Mouse (Mus musculus) layer of hippocampus, postnatal 25 days (tissue): ENCODE data around the gene Rab23. TPM values are rescaled to one million over a fixed set of nuclear protein-coding genes. Genes with fewer than 3 reads are reported as not detected.

Source experiments
- DNase-seq, 2 experiments: peaks; one replicate each; pipeline ENCODE4 v3.0.0; 2022; ENCODE audit warnings: mixed read lengths in 2 of 2, low spot score in 1 of 2; ENCODE audit errors: extremely low spot score in 1 of 2
- total RNA-seq, 2 experiments: library from RNA; stranded (reverse); gene quantifications; 2 replicates each; pipeline ENCODE4 v1.2.3; 2021

The Rab23 gene
- total RNA-seq, 2 experiments from 2014 or later, result 24.0 to 25.3 TPM

DNA sequence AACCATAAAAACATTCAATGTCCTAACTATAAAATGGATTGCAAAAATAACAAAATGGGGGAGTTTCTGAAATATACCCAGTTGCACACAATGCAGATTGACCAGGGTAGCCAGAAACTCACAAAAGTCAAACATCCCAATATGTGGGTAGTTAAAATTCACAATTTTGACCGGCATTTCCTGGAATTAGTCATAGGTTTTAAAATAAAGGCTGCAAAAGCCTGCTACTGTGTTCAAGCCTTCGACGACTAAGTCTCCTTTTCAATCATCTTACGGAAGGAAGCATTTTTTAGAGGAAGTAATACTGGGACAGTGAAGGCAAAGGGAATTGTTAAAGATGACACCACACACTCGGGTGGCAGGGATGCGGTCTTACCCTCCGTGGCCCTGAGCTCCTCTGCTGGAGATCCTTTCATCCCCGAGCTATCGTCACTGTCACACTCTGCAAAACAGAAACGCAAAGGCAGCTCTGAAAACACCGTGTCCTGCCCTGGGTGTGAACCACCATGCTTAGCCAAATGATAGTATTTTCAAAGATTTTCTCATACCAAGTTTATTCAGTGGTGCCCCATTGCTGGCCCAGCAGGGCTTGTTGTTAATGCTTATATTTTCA, 45.9 kb downstream of the Rab23 start:
- no peak for DNase-seq

DNA sequence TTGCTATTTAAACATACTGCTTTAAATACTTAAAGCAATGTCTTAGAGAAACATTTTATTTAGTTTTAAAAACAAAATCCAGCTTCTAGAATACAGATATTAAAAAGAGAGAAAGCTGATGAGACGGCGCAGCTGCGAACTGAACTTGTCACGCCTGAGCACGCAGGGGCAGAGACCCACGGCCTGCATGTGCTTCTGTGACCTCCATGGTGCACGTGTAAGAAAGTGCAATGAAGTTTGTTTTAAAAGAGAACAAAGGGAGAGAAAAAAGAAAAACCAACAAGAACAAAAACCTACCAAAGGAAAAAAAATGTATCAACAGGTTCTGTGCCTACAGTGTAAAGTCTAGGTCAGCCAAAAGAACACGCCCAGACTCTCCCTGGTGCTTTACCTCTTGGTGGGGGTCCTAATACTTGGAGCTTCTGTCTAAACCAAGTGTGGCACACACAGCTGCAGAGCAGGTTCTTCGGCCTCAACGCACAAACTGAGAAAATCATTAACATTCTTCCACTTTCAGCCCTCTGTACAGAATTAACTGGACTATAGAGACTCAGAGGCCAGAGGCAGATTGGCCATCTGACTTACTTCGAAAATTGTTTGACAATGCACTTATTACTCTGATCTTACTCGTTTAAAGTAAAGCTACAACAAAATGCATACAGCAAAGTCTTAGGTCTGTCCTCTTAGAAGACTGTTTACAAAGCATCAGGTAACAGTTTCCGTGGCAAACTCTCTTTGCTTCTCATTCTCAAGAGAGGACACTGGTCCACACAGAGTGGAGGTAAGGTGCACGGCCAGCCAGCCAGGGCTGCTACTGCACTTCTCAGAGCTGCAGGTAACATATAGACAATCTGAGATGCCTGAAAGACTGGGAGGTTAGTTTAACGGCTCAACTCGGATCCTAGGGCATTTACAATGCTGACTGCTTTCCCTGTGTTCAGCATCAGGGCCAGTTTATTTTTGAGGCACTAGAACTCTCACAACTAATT, 47.1 kb downstream of the Rab23 start:
- DNase-seq, result no peak

DNA sequence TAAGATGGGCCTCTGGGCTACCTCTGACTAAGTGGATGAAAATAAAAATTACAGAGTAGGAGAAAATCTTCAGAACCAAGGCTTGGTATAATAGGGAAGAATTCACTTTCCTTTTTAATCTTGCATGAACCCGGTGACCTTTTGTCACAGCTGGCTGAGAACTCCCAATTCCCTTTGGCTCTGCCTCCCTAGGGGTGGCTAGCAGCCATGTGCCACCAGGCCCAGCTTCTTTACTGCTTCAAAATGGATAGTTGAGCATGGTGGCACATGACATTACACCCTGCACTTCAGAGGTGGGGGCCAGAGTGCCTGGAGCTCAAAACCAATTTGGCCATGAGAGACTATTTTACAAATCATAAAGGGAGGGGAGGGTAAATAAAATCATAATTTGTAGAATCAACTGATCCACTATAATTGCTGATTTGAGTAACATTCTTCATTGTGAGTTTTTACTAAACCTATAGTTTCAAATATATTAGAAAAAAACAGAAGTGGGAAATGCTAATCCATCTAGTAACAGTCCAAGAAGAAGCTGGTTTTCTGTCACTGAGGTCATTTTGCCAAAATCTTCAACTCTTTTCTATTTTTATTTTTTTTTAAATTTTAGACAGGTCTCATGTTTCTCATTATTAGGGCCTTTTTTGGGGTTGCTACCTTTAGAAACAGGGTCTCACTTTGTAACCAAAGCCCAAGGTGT, 48.6 kb downstream of the Rab23 start:
- no peak for DNase-seq

DNA sequence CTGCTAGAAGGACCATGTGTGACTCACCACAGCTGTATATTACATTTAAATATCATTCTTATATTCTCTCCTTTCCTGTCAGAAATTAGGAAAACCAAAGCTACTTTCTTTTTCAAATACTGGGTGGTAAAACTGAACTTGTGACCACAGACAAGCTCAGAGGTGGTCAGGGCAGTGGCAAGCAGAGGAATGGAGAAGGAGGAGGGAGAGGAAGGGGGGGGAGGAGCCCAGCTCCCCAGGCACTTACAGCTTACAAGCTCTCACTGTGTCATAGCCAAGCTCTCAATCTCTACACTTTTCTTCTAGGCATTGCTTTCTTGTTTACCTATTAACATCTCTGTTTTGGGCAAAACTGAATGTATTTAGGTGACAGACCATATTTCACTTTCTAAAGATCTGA, 49.1 kb downstream of the Rab23 start:
- DNase-seq, result no peak

DNA sequence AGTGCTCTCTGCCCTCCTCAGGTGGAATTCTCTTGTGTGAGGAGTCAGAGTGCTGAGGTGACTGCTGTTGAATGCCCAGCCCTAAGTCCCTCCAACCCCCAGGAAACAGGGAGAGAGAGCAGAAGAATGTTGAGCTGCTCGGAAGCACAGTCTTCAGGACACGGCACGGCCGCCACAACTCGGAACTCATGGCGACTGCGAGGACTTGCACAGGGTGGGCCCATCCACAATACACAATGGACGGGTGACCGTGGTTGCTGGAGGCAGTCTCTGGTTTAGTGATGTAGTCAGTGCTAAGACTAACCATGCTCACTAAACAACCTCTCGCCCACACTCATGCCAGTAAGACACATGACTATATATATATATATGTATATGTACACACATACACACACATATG, 51.9 kb downstream of the Rab23 start:
- no peak for DNase-seq

DNA sequence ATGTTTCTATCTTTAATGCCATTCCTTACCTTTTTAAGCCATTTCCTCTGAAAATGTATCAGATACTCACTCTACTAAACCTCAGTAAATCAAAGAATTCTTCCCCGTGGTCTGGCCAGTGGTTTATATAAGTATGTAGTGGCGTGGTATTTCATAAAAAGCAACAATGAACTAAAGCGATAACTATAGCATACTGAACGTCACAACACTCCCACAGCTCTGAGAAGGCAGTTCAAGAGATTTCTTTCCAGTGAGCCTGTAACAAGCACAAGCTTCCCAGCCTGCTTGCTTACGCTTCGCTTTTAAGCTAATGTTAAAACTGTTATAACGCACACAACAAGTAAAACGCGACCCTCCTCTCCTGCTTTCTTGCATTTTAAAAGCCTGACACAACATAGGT, 52.4 kb downstream of the Rab23 start:
- no peak for DNase-seq

DNA sequence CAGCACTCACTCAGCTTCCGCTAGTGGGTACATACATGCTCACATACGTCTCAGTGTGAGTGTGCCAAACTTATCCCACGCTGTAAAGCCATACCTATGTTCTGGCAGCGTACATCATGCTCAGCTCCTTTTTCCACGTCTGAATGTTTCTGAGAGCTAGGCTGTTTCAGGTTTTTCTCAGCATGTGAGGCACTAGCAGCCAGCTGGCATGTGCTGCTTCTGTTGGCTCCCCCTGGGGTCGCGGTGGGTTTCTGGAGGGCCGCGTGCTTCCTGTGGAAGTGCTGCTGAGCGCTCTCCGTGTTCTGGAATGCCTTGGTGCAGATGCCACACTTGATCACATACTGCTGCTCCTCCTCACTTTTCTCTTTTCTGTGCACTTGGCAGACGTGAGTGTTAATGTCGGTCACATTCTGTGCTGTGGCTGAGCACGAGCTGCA, 56.5 kb downstream of the Rab23 start:
- DNase-seq, result no peak

DNA sequence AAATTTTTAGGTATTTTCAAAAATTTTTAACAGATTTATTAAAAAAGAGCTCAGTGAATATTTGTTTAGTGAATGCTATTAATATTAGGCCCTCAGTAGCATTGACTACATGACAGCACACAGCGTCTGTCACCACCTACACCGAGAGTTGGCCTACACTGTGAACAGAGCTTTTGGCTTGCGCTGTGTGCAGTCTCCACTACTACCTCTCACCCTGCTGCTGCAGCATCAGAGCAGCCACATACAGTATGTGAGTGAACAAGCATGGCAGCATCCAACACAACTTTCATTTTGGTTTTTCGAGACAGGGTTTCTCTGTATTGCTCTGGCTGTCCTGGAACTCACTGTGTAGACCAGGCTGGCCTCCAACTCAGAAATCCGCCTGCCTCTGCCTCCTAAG, 64.9 kb downstream of the Rab23 start:
- no peak for DNase-seq

DNA sequence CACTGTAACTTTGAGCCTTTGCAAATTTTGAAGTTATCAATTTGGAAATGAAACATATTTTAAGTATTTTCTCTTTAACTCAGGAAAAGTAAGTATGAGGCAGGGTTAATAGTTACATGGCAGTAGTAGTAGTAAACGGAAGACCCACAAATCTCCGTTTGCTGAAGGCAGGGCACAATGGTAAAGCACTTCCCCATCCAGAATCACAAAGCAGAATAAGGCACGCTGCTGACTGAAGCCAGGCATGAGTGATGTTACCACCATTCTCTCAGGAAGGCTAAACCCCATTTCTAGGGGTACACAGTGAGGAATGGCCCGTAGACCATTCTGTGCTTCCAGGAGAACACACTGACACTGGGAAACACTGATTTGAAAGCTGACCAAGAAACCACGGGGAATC, 68.4 kb downstream of the Rab23 start:
- no peak for DNase-seq

DNA sequence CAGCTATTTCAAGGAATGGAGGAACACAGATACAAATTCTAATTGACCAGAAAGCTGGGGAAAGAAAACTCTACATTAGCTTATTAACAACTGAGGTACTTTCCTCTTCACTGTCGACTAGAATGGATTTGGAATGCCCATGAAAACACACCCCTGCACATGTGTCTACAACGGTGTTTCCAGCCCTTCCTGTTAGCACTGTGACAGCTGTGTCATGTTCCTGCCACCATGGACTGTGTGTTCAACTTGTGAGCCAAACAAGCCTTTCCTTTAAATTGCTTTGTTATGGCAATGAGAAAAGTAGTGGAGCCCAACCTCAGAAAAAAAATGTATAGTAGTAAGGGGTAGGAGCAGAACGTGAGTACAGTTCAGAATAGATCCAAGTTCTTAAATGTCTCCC, 68.8 kb downstream of the Rab23 start:
- no peak for DNase-seq

Other genes starting within 250 kb of the Rab23 start
- 1 to 10 TPM; 5.1 to 5.2 TPM for gene Prim2, start 50.1 kb upstream of the Rab23 start, total RNA-seq
- gene Bag2, start 37.9 kb downstream of the Rab23 start, total RNA-seq, result 1 to 10 TPM; 8.7 to 9.8 TPM
- gene Zfp451, start 94.7 kb downstream of the Rab23 start, total RNA-seq, result 10 to 100 TPM; 45.6 to 52.3 TPM
- 10 to 100 TPM; 68.7 to 72.5 TPM for gene Bend6, start 187.9 kb downstream of the Rab23 start, total RNA-seq
- 100 to 1,000 TPM; 186 to 223 TPM for gene Dst, start 188.3 kb downstream of the Rab23 start, total RNA-seq